Mouse (Mus musculus) CH12.LX (cell line): ENCODE measurements around the gene Fbxl17.

Experiments
- CTCF ChIP-seq, 2 experiments: IDR thresholded peaks in 1 of 2; conservative IDR thresholded peaks in 1 of 2; 2 replicates each; pipeline ENCODE4 v1.5.1; 2011 to 2012; ENCODE audit warnings: low read depth in 2 of 2, low read length in 2 of 2, improper control_type of control experiment in 1 of 2, inconsistent platforms in 1 of 2, mild to moderate bottlenecking in 1 of 2, moderate library complexity in 1 of 2
- EP300 ChIP-seq: IDR thresholded peaks from 2 replicates; pipeline ENCODE4 v1.6.1; 2011; ENCODE audit warnings: low read length, improper control_type of control experiment
- JUND ChIP-seq: conservative IDR thresholded peaks from 2 replicates; pipeline ENCODE4 v1.6.1; 2011; ENCODE audit warnings: low read depth, low read length, improper control_type of control experiment
- MAFK ChIP-seq: IDR thresholded peaks from 2 replicates; pipeline ENCODE4 v1.6.1; 2011; ENCODE audit warnings: low read length, improper control_type of control experiment; ENCODE audit not compliant: insufficient replicate concordance
- MAX ChIP-seq: IDR thresholded peaks from 2 replicates; pipeline ENCODE4 v1.6.1; 2011; ENCODE audit warnings: low read length, improper control_type of control experiment
- NELFE ChIP-seq: IDR thresholded peaks from 2 replicates; pipeline ENCODE4 v1.6.1; 2011; ENCODE audit warnings: low read depth, low read length, improper control_type of control experiment
- NRF1 ChIP-seq: IDR thresholded peaks from 2 replicates; pipeline ENCODE4 v1.6.1; 2014; ENCODE audit warnings: low read depth, mild to moderate bottlenecking, inconsistent platforms, low read length, improper control_type of control experiment, moderate library complexity
- POLR2A ChIP-seq: IDR thresholded peaks from 2 replicates; pipeline ENCODE4 v1.6.1; 2011; ENCODE audit warnings: low read depth, mild to moderate bottlenecking, improper control_type of control experiment, low read length
- SIN3A ChIP-seq: IDR thresholded peaks from 2 replicates; pipeline ENCODE4 v1.6.1; 2012; ENCODE audit warnings: low read length, improper control_type of control experiment, inconsistent platforms
- TCF12 ChIP-seq: IDR thresholded peaks from 2 replicates; pipeline ENCODE4 v1.6.1; 2014; ENCODE audit warnings: low read depth, mild to moderate bottlenecking, inconsistent platforms, low read length, improper control_type of control experiment
- UBTF ChIP-seq: IDR thresholded peaks from 2 replicates; pipeline ENCODE4 v1.6.1; 2012; ENCODE audit warnings: low read depth, mild to moderate bottlenecking, inconsistent platforms, low read length, improper control_type of control experiment, moderate library complexity
- USF2 ChIP-seq: conservative IDR thresholded peaks from 2 replicates; pipeline ENCODE4 v1.6.1; 2011; ENCODE audit warnings: low read depth, low read length, improper control_type of control experiment
- ZMIZ1 ChIP-seq: IDR thresholded peaks from 2 replicates; pipeline ENCODE4 v1.6.1; 2012; ENCODE audit warnings: low read depth, mild to moderate bottlenecking, inconsistent platforms, low read length, improper control_type of control experiment
- ZNF384 ChIP-seq: IDR thresholded peaks from 2 replicates; pipeline ENCODE4 v1.6.1; 2012; ENCODE audit warnings: low read depth, low read length, improper control_type of control experiment, inconsistent platforms

GRCm38 (mm10) chr17:63366045-63366444, 133.8 kb downstream of the Fbxl17 start:
- TF ChIP-seq NRF1, result no peak
- TF ChIP-seq MAX, result no peak
- TF ChIP-seq NELFE, result no peak
- no peak for TF ChIP-seq UBTF
- no peak for TF ChIP-seq CTCF (conservative IDR thresholded peaks at IDR 0.05 in 1 of 2, IDR thresholded peaks at IDR 0.05 in 1 of 2; ENCODE audit: low read depth in 2 of 2, low read length in 2 of 2)
- no peak for TF ChIP-seq SIN3A
- no peak for TF ChIP-seq ZNF384
- TF ChIP-seq POLR2A, result no peak
- no peak for TF ChIP-seq TCF12
- TF ChIP-seq USF2, result no peak
- TF ChIP-seq MAFK, result no peak
- no peak for TF ChIP-seq ZMIZ1
- TF ChIP-seq EP300, result no peak
- no peak for TF ChIP-seq JUND
